Mouse (Mus musculus): ENCODE results near the gene Rnf144b. TPM values are rescaled to one million over a fixed set of nuclear protein-coding genes. Genes with fewer than 3 reads are reported as not detected.

The Rnf144b gene
- polyA plus RNA-seq, 1 experiment from 2014 or later: 2.3 TPM

- Histone ChIP-seq H3K27me3 (ENCODE audit: control insufficient read depth, insufficient read depth, low read length) (no peaks in the 10 kb centered on the region), H3K4me3 (ENCODE audit: control insufficient read depth in 1 of 2, insufficient read depth in 1 of 2, low read depth in 1 of 2, low read length in 2 of 2) (no peak overlapping the region), H3K9ac (ENCODE audit: low read length) (no peak overlapping the region), H3K27ac (replicated peaks in 1 of 2; ENCODE audit: control insufficient read depth in 1 of 2, insufficient read depth in 1 of 2, low read depth in 2 of 2, low read length in 2 of 2) (no peak overlapping the region; a peak in 1 of 4 replicates), H3K36me3 (ENCODE audit: control insufficient read depth, insufficient read depth, low read length) (no peaks in the 10 kb centered on the region), H3K9me3 (ENCODE audit: control insufficient read depth, low read length) (peaks cover 4% of the 10 kb centered on the region; the same call in 1 of the 2 replicates), H3K4me1 (ENCODE audit: control insufficient read depth in 2 of 2, insufficient read depth in 2 of 2, low read length in 2 of 2) (0 out of 4 replicates have a peak, but pooled peaks cover 0 to 3% of the 10 kb centered on the region in 2 experiments), H3K4me2 (ENCODE audit: low read length) (no peak overlapping the region)
- no peak for ATAC-seq (ENCODE audit: insufficient number of reproducible peaks, insufficient read depth, low FRiP score, low read depth)
- 61% methylated on average over 8 of the region's 8 CpGs for WGBS
Observed at GRCm38 (mm10) chr13:47264382-47264781, 141.9 kb downstream of the Rnf144b start.

GRCm38 (mm10) chr13:47266411-47266810, 144.0 kb downstream of the Rnf144b start:
- Histone ChIP-seq H3K4me2 (ENCODE audit: low read length) (no peak overlapping the region), H3K9ac (ENCODE audit: low read length) (no peak overlapping the region), H3K36me3 (ENCODE audit: control insufficient read depth, insufficient read depth, low read length) (no peaks in the 10 kb centered on the region), H3K4me1 (ENCODE audit: control insufficient read depth in 2 of 2, insufficient read depth in 2 of 2, low read length in 2 of 2) (0 out of 4 replicates have a peak, but pooled peaks cover 0 to 3% of the 10 kb centered on the region in 2 experiments), H3K4me3 (ENCODE audit: control insufficient read depth in 1 of 2, insufficient read depth in 1 of 2, low read depth in 1 of 2, low read length in 2 of 2) (no peak overlapping the region), H3K9me3 (ENCODE audit: control insufficient read depth, low read length) (peaks cover 4% of the 10 kb centered on the region; the same call in 1 of the 2 replicates), H3K27me3 (ENCODE audit: control insufficient read depth, insufficient read depth, low read length) (no peaks in the 10 kb centered on the region), H3K27ac (replicated peaks in 1 of 2; ENCODE audit: control insufficient read depth in 1 of 2, insufficient read depth in 1 of 2, low read depth in 2 of 2, low read length in 2 of 2) (no peak overlapping the region)
- ATAC-seq (ENCODE audit: insufficient number of reproducible peaks, insufficient read depth, low FRiP score, low read depth): no peak
- WGBS: 86% methylated on average over 7 of the region's 7 CpGs

GRCm38 (mm10) chr13:47268227-47268626, 145.8 kb downstream of the Rnf144b start:
- H3K4me2 ChIP-seq (ENCODE audit: low read length): no peak overlapping the region
- no peak for ATAC-seq (ENCODE audit: insufficient number of reproducible peaks, insufficient read depth, low FRiP score, low read depth)
- 86% methylated on average over 3 of the region's 3 CpGs for WGBS

GRCm38 (mm10) chr13:47272928-47273327, 150.5 kb downstream of the Rnf144b start:
- Histone ChIP-seq H3K4me1 (ENCODE audit: control insufficient read depth in 2 of 2, insufficient read depth in 2 of 2, low read length in 2 of 2) (peaks cover 12 to 27% of the 10 kb centered on the region in 2 experiments), H3K27ac (replicated peaks in 1 of 2; ENCODE audit: control insufficient read depth in 1 of 2, insufficient read depth in 1 of 2, low read depth in 2 of 2, low read length in 2 of 2) (no peak overlapping the region), H3K36me3 (ENCODE audit: control insufficient read depth, insufficient read depth, low read length) (no peaks in the 10 kb centered on the region), H3K27me3 (ENCODE audit: control insufficient read depth, insufficient read depth, low read length) (no peaks in the 10 kb centered on the region), H3K4me2 (ENCODE audit: low read length) (peak overlapping the region; percentile 66), H3K9ac (ENCODE audit: low read length) (peak overlapping the region; percentile 56), H3K4me3 (ENCODE audit: control insufficient read depth in 1 of 2, insufficient read depth in 1 of 2, low read depth in 1 of 2, low read length in 2 of 2) (peak overlapping the region; percentile 6 to 26; a peak in 2 of 4 replicates), H3K9me3 (ENCODE audit: control insufficient read depth, low read length) (no peaks in the 10 kb centered on the region)
- no peak for ATAC-seq (ENCODE audit: insufficient number of reproducible peaks, insufficient read depth, low FRiP score, low read depth)
- WGBS: 22% methylated on average over 8 of the region's 8 CpGs

More at GRCm38 (mm10) chr13:47268227-47268626, 145.8 kb downstream of the Rnf144b start:
- Histone ChIP-seq H3K27me3 (ENCODE audit: control insufficient read depth, insufficient read depth, low read length) (no peaks in the 10 kb centered on the region), H3K4me3 (ENCODE audit: control insufficient read depth in 1 of 2, insufficient read depth in 1 of 2, low read depth in 1 of 2, low read length in 2 of 2) (no peak overlapping the region), H3K9me3 (ENCODE audit: control insufficient read depth, low read length) (peaks cover 4% of the 10 kb centered on the region; the same call in 1 of the 2 replicates), H3K9ac (ENCODE audit: low read length) (no peak overlapping the region), H3K36me3 (ENCODE audit: control insufficient read depth, insufficient read depth, low read length) (no peaks in the 10 kb centered on the region), H3K27ac (replicated peaks in 1 of 2; ENCODE audit: control insufficient read depth in 1 of 2, insufficient read depth in 1 of 2, low read depth in 2 of 2, low read length in 2 of 2) (no peak overlapping the region), H3K4me1 (ENCODE audit: control insufficient read depth in 2 of 2, insufficient read depth in 2 of 2, low read length in 2 of 2) (peaks cover 0 to 10% of the 10 kb centered on the region in 2 experiments; a peak in 1 of 4 replicates)

DNA sequence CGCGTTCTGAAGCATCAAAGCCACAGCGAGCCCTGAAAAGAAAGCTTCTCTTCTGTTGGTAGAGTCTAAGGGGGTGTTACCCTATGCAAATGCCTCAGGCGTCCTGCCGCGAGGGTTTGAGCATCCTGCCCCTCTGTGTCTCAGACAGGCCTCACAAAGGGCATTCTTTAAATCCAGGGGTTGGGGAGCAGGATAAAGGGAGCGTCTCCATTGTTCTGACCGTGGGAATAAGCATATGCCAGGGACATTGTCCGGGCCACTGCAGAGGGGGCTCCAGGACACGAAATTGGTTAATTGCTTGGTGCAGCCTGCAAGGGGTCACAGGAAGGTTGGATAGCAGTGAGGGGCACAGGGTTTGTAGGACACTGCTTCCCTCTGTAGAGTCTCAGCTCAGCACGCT, 151.0 kb downstream of the Rnf144b start:
- Histone ChIP-seq H3K9ac (ENCODE audit: low read length) (peak overlapping the region; percentile 56), H3K4me3 (ENCODE audit: control insufficient read depth in 1 of 2, insufficient read depth in 1 of 2, low read depth in 1 of 2, low read length in 2 of 2) (peak overlapping the region; percentile 6 to 26; a peak in 2 of 4 replicates), H3K27ac (replicated peaks in 1 of 2; ENCODE audit: control insufficient read depth in 1 of 2, insufficient read depth in 1 of 2, low read depth in 2 of 2, low read length in 2 of 2) (no peak overlapping the region), H3K4me1 (ENCODE audit: control insufficient read depth in 2 of 2, insufficient read depth in 2 of 2, low read length in 2 of 2) (peaks cover 18 to 32% of the 10 kb centered on the region in 2 experiments), H3K4me2 (ENCODE audit: low read length) (peak overlapping the region; percentile 66), H3K27me3 (ENCODE audit: control insufficient read depth, insufficient read depth, low read length) (no peaks in the 10 kb centered on the region), H3K36me3 (ENCODE audit: control insufficient read depth, insufficient read depth, low read length) (no peaks in the 10 kb centered on the region), H3K9me3 (ENCODE audit: control insufficient read depth, low read length) (no peaks in the 10 kb centered on the region)
- ATAC-seq (ENCODE audit: insufficient number of reproducible peaks, insufficient read depth, low FRiP score, low read depth): no peak
- WGBS: 4% methylated on average over 11 of the region's 11 CpGs

GRCm38 (mm10) chr13:47274139-47274538, 151.7 kb downstream of the Rnf144b start:
- 44% methylated on average over 3 of the region's 3 CpGs for WGBS
- H3K36me3 ChIP-seq (ENCODE audit: control insufficient read depth, insufficient read depth, low read length): no peaks in the 10 kb centered on the region

DNA sequence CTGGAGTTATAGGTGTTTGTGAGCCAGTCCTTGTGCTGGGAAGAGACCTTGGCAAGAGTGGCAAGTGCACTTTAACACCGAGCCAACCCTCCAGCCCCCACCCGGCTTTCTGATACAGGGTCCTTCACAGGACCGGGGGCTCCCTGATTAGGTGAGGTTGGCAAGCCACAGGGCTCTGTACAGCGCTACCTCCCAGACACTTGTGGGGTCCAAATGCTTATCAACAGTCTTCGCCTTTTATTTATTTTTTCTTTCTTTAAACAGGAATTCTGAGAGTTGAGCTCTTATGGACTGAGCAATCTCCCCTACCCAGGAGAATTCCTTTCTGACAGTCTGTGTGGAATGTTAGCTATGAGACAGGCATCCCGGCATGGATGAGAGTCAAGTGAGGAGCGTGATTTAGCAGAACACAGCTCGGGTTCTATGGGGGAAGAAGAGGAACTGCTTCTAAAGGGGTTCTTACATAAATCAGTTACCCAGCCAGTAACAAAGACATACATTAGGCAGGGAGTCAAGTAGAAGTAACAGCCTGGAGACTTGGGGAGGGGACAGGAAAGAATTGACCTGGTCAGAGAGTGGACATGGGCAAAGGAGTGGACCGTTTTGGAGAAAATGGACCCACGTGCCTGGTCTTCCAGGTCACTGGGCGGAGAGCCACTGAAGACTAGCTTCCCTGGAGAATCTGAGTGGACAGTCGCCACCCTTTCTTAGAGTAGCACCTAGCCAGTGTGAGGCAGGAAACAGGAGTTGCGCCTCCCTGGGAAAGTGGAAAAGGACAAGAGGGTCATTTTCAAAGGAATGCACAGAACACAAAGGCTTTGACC, 154.8 kb downstream of the Rnf144b start:
- 9% methylated on average over 13 of the region's 13 CpGs for WGBS
- ATAC-seq (ENCODE audit: insufficient number of reproducible peaks, insufficient read depth, low FRiP score, low read depth): peak; percentile 62; the same call in 1 of the 2 replicates
- peaks cover 18 to 32% of the 10 kb centered on the region in 2 experiments for H3K4me1 ChIP-seq (ENCODE audit: control insufficient read depth in 2 of 2, insufficient read depth in 2 of 2, low read length in 2 of 2)
- no peaks in the 10 kb centered on the region for H3K36me3 ChIP-seq (ENCODE audit: control insufficient read depth, insufficient read depth, low read length)
- no peaks in the 10 kb centered on the region for H3K9me3 ChIP-seq (ENCODE audit: control insufficient read depth, low read length)
- H3K27ac ChIP-seq (replicated peaks in 1 of 2; ENCODE audit: control insufficient read depth in 1 of 2, insufficient read depth in 1 of 2, low read depth in 2 of 2, low read length in 2 of 2): peak overlapping the region; percentile 83 to 93
- peak overlapping the region; percentile 61 for H3K4me2 ChIP-seq (ENCODE audit: low read length)
- peak overlapping the region; percentile 45; the same call in 1 of the 2 replicates for H3K9ac ChIP-seq (ENCODE audit: low read length)
- no peaks in the 10 kb centered on the region for H3K27me3 ChIP-seq (ENCODE audit: control insufficient read depth, insufficient read depth, low read length)
- H3K4me3 ChIP-seq (ENCODE audit: control insufficient read depth in 1 of 2, insufficient read depth in 1 of 2, low read depth in 1 of 2, low read length in 2 of 2): 0 out of 4 replicates have a peak overlapping the region, but pooled peaks of 1 of the 2 experiments have one; percentile 6

More at GRCm38 (mm10) chr13:47274139-47274538, 151.7 kb downstream of the Rnf144b start:
- no peaks in the 10 kb centered on the region for H3K27me3 ChIP-seq (ENCODE audit: control insufficient read depth, insufficient read depth, low read length)
- no peak overlapping the region for H3K9ac ChIP-seq (ENCODE audit: low read length)
- no peak for ATAC-seq (ENCODE audit: insufficient number of reproducible peaks, insufficient read depth, low FRiP score, low read depth)
- H3K4me2 ChIP-seq (ENCODE audit: low read length): no peak overlapping the region
- no peak overlapping the region for H3K4me3 ChIP-seq (ENCODE audit: control insufficient read depth in 1 of 2, insufficient read depth in 1 of 2, low read depth in 1 of 2, low read length in 2 of 2)
- H3K4me1 ChIP-seq (ENCODE audit: control insufficient read depth in 2 of 2, insufficient read depth in 2 of 2, low read length in 2 of 2): peaks cover 18 to 32% of the 10 kb centered on the region in 2 experiments
- no peaks in the 10 kb centered on the region for H3K9me3 ChIP-seq (ENCODE audit: control insufficient read depth, low read length)
- no peak overlapping the region for H3K27ac ChIP-seq (replicated peaks in 1 of 2; ENCODE audit: control insufficient read depth in 1 of 2, insufficient read depth in 1 of 2, low read depth in 2 of 2, low read length in 2 of 2)
